Mouse (Mus musculus) gastrocnemius, adult 18-20 months (tissue): ENCODE data around the gene Itih5. TPM values are rescaled to one million over a fixed set of nuclear protein-coding genes. Genes with fewer than 3 reads are reported as not detected.

ENCODE experiments used
- DNase-seq: peaks from one replicate; pipeline ENCODE4 v3.0.0; 2021; ENCODE audit warnings: low spot score
- total RNA-seq, 2 experiments: library from RNA; stranded (reverse); gene quantifications; 2 replicates each; pipeline ENCODE4 v1.2.3; 2021

The Itih5 gene
- total RNA-seq, 2 experiments from 2014 or later, result 10.2 to 12.7 TPM

- no peak for DNase-seq
These were observed 104.9 kb downstream of the Itih5 start for GRCm38 (mm10) chr2:10258312-10258711.

DNA sequence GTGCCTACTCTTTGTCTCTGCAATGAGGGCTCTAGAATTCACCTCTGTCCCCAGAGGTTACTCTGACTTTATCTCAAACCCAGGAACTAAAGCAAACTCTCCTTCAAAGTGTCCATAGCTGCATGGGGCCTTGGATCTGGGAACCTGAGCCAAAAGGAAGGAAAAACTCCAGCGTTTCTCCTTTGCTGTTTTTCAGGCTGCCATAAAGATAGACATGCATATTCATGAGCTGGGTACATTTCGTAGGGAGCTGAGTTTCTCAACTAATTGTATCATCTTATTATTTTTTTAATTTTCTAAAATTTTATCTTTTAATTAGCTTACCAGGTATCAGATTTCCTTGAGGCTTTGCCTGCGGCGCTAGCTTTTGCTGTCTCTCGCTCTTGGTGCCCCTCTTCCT lies 106.7 kb downstream of the Itih5 start:
- no peak for DNase-seq

DNA sequence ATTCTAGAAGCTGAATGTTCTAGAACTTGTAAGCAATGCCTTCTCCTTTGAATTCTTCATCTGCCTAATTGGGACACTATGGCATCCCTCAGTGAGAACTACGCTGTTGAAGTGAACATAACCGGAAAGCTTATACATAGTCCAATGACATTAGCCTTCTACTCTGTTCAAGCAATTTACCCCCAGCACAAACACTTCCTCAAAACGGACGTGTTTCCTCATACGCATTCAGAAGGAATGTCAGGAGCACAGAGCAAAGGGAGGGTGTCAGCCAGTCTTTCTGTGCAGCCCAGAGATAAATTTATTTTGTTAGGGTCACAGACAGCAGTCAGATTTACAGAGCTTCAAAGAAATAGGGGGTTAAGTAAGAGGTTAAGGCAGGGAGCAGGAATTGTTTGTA lies 108.0 kb downstream of the Itih5 start:
- DNase-seq, result no peak

DNA sequence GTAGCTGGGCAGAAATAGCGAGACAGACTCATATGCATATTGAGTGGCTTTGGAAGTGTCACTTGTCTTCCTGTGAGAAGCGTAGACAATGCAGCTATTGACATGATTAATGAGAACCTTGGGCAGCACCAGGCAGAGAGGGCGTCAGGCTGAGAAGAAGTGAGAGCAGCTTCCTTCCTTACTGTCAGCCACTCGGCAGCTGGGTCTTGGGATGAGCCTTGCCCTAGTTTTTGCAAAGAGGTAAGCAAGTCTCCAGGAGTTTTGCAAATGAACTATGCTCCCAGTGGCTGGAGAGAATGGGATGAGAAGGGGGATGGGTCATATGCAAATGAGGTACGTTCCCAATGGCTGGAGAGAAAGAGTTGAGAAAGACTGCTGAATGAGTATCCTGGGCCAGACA lies 109.4 kb downstream of the Itih5 start:
- DNase-seq, result no peak

GRCm38 (mm10) chr2:10263909-10264489 lies 110.6 kb downstream of the Itih5 start:
- no peak for DNase-seq

- DNase-seq, result peak; percentile 34
These were observed 112.5 kb downstream of the Itih5 start for GRCm38 (mm10) chr2:10265881-10266280.

DNA sequence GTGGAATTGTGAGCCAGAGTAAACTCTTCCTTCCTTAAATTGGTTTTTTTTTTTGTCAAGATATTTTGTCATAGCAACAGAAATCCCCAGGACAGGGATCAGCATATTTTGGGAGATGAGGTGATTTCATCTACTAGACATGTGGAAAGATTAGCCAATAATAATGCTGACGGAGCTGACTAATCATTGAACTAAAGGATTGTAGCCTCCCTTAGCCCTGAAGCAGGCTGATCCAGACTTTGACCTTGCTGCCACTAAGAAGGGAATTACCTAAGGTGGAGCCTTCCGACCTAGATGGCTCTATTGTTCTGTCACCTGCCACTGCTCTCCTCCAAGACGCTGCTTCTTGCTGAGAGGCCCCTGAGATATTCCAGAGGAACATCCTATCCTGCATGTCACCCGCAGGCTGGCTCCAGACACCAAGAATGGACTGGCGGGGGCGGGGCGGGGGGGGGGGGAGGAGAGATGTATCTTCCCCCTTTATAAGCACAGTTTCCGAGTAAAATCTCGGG lies 119.3 kb downstream of the Itih5 start:
- DNase-seq, result no peak

DNA sequence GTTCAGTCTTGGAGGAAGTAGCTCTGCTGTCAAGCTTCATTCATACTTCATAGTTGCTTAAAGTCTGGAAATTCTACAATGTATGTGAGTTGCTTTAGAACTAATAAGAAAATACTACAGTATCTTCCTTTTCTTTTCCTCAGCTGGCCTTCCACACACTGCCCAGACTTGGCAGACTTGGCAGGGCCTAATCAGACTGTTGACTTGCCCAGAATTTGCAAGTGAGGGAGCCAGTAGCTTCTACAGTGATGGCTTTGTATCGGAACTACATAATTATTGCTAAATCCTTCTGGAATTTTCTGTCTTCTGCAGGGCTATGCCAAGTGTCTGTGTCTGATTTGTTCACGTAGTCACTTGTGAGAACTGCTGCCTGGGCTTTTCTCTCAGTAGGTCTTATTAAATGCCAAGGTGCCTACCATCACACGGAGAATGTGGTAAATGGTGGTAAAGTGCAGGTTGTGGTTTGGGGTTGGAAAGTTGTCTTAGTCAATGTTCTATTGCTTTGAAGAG lies 120.2 kb downstream of the Itih5 start:
- no peak for DNase-seq

DNA sequence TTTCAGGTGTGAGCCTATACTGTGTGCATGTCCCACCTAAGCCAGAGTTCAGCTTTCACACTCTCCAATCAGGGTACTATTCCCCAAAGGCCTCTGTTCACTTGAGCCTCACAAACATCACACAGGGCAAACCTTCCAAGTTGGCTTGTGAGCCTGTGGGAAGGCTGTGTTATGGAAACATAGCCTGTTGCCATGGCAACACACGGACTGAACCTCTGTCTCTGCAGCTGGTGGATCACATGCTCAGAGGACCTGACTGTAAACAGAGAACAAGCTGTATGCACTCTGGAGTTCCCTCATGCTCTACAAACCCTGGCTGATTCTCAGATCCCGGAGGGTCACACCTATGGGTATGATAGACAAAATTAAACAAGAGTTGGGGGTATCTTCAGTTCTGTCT lies 122.8 kb downstream of the Itih5 start:
- peak; percentile 77 for DNase-seq

- DNase-seq, result no peak
These were observed 130.3 kb downstream of the Itih5 start for GRCm38 (mm10) chr2:10283686-10284085.

GRCm38 (mm10) chr2:10284636-10285270 lies 131.4 kb downstream of the Itih5 start:
- peak; percentile 72 for DNase-seq

GRCm38 (mm10) chr2:10285975-10286374 lies 132.6 kb downstream of the Itih5 start:
- no peak for DNase-seq

GRCm38 (mm10) chr2:10288142-10288831 lies 134.9 kb downstream of the Itih5 start:
- DNase-seq, result peak; percentile 81

DNA sequence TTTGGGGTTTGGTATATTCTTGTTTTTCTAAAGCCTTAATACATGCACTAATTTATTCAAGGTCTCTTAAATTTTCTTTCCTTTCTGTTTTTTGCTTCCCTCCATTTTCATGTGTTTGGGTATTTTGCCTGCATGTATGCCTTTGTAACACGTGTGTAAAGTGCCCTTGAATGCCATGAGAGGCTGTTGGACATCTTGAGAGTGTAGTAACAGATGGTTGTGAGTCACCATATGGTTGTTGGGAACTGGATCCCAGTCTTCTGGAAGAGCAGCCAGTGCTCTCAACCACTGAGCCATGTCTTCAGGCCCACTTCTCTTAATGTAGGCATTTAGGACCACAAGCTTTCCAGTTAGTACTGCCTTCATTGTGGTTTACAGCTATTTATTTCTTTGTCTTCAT lies 135.5 kb downstream of the Itih5 start:
- no peak for DNase-seq

DNA sequence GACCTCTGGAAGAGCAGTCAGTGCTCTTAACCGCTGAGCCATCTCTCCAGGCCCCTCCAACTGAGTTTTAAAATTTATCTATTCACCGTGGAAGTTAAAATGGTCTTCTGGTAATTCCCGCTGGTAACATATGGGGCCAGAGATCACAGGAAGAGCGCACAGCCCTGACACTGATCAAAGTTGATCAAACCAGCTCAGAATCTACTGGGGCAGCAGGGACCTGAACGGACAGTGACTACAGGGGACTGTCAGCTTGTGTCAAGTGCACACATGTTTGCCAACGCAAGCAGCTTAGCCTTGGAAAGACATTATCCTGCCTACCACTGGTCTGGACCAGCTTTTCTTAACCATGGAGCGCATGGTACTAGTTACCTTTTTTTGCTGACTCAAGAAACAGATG lies 136.7 kb downstream of the Itih5 start:
- DNase-seq, result no peak

- DNase-seq, result no peak
These were observed 140.3 kb downstream of the Itih5 start for GRCm38 (mm10) chr2:10293556-10294206.

DNA sequence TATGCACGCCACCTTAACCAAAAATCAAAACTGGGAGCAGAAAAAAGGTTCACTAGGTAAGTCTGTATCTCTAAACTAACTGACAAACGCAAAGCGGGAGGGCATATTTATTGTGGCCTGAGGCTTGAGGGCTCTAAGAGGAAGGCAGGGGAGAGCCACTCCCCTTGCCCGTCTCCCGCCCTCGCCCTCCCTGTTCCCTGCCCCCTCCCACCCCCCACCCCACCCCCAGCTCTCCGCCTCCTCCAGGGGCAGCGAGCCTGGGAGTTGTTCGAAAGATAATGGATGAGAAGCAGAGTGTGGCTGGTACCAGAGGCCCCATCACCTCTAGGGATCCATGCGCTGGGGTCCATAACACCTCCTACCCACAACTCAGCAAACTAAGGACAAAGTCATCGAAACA lies 142.5 kb downstream of the Itih5 start:
- DNase-seq, result no peak

DNA sequence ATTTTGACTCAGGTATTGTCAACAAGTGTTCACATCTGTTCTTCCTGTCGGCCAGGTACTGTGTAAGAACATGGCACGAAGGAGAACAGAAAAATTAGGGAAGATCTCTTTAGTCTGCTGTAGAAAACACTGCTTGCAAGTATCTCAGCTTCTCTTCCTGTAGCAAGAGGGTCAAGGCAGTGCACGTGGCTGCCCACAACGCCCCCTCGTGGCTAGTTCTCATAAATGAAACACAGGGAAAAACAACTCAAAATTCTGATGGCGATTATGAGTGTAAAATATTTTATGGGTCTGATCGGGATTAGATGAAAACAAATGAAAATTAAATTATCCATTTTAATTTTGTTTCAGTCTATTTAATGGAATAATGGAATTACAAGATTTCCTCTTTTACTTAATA lies 146.9 kb downstream of the Itih5 start:
- DNase-seq, result no peak

DNA sequence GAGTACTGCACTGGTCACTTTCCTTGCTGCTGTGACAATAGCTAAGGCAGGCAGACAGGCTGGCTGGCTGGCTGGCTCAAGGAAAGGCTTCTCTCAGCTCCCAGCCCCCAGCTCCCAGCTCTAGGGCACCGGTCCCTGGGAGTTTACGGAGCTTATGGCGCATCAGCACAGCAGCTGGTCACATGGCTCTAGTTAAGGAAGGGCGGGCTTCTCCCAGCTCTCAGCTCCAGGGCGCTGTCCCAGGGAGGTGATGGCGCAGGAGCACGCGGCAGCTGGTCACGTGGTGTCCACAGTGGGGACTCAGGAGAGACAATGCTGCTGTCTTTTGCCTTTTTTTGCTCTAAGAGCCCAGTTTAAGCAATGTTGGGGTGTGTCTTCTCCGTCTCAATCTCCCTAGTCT lies 147.4 kb downstream of the Itih5 start:
- DNase-seq, result no peak

DNA sequence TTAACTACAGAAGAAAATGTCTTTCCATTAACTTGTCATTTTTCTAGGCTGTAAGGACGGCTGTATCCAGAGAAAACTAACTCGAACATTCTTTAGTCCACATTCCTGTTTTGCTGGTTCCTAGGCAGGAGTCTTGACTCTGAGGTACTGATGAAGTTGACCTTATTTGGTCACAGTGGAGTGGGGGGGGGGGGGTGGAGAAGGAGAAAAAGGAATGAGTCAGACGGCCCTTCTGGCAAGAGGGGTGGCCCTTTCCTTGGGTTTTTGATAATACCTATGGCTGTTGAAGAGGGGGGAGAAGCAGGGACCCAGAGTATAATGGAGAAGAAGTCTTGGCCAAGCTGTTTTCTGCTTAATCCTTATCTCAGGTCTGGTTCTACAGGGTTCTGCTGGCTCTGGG lies 148.0 kb downstream of the Itih5 start:
- DNase-seq, result no peak

GRCm38 (mm10) chr2:10301997-10302396 lies 148.6 kb downstream of the Itih5 start:
- DNase-seq, result no peak

DNA sequence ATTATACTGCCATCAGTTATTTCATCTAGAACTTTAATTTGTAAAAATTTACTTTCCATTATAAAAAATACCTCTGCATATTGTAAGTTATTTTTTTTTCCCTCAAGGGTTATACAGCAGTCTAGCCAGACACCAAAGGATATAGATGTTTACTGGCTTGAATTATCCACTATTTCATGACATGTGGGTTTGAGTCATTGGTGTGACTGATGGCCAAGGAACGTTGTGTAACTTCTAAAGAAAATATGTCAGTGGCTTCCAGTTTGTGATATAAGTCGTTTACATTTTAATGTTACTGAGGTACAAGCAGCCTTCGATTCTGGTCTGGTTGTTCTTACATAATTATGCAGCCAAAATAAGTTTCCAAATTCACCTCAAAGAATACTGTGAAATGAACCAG lies 151.5 kb downstream of the Itih5 start:
- DNase-seq, result no peak
